Mouse (Mus musculus) embryonic fibroblast, embryonic 13.5 days (primary cell): ENCODE data around the gene Tshz2.

Source experiments
- CTCF ChIP-seq: IDR thresholded peaks from 2 replicates; pipeline ENCODE4 v1.5.1; 2011; ENCODE audit warnings: mild to moderate bottlenecking, control low read depth, low read length, moderate library complexity, borderline replicate concordance; ENCODE audit not compliant: insufficient read depth
- POLR2A ChIP-seq: IDR thresholded peaks from 2 replicates; pipeline ENCODE4 v1.6.1; 2011; ENCODE audit warnings: low read depth, mild to moderate bottlenecking, control low read depth, low read length, moderate library complexity

DNA sequence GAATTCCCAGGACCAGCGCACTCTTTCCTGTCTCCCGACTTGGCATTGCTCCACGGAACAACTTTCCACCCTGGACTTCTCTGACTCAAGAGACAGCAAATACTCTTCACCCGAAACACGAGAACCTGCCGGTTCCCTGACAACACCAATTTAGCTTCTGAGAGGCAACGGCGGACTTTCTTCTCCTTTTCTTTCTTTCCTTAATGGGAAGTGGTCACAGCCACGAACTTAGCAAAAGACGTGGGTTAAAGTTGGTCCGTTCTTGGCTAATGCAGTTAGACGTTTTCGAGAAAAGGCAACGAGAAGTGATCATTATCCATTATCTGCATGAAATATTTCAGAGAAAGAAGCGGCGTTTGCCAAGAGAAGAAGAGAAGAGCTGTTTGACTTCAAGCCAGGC, 240.6 kb downstream of the Tshz2 start:
- TF ChIP-seq CTCF (no peak), POLR2A (no peak)
